Mouse (Mus musculus) layer of hippocampus, adult 2 months (tissue): ENCODE measurements around the gene Ripor2. TPM values are rescaled to one million over a fixed set of nuclear protein-coding genes. Genes with fewer than 3 reads are reported as not detected.

Experiments
- DNase-seq, 2 experiments: peaks; one replicate each; pipeline ENCODE4 v3.0.0; 2022; ENCODE audit warnings: low spot score in 2 of 2
- H3K27ac ChIP-seq: fragments of 200-600 bp; 2 replicates; pipeline ENCODE4 v1.8.1; 2022
- H3K4me3 ChIP-seq: fragments of 200-600 bp; 2 replicates; pipeline ENCODE4 v1.8.1; 2022; ENCODE audit warnings: mild to moderate bottlenecking
- CTCF ChIP-seq: fragments of 200-600 bp; conservative IDR thresholded peaks from 2 replicates; pipeline ENCODE4 v1.8.1; 2022; ENCODE audit warnings: antibody characterized with exemption, mild to moderate bottlenecking, moderate library complexity
- total RNA-seq, 2 experiments: library from RNA; stranded (reverse); gene quantifications; 2 replicates each; pipeline ENCODE4 v1.2.3; 2021

Ripor2 gene
- total RNA-seq, 2 experiments from 2014 or later = 72.0 to 77.6 TPM

DNA sequence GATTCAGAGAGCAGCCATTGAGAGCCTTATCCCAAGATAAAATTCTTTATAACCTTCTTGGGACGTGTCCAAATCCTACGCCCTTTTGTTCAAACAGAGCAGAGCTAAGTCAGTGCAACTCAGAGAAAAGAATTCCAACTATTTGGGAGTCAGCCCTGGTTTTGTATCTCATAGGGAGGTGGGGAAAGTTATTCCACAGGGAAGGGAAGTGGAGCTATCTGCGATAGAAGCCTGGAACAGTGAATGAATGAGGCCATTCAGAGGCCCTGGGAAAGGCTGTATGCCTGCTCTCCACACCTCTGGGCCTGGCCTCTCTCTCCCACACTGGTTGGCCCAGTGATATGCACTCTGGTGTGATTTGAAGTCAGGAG lies 16.1 kb upstream of the Ripor2 start:
- no peak overlapping the region for H3K27ac ChIP-seq

GRCm38 (mm10) chr13:24567176-24567811 lies 14.7 kb upstream of the Ripor2 start:
- no peak for DNase-seq
- no peak overlapping the region for H3K27ac ChIP-seq
- TF ChIP-seq CTCF = no peak

More for the DNA sequence above, 16.1 kb upstream of the Ripor2 start:
- no peak overlapping the region for H3K4me3 ChIP-seq
- no peak for DNase-seq
- TF ChIP-seq CTCF = no peak

DNA sequence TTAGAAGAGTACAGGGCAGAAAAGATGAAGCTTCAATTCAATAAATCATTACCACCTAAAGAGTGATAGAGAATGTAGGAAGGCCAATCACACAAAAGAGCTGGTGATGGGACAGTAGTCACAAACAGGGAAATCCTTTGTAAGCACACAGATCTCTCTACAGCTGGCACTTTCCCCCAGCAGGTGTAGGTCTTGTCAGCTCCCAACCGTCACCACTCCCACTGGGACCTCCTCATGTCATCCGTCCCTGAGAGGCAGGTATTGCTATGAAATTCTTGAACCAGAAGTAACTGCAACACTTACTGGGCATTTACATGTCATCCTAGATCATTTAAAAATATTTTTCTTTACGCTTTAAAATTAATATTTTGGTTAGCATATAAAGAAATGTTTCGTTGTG lies 12.9 kb upstream of the Ripor2 start:
- DNase-seq = no peak
- no peak for TF ChIP-seq CTCF
- no peak overlapping the region for H3K27ac ChIP-seq
- H3K4me3 ChIP-seq = no peak overlapping the region

More at GRCm38 (mm10) chr13:24567176-24567811, 14.7 kb upstream of the Ripor2 start:
- H3K4me3 ChIP-seq = no peak overlapping the region

DNA sequence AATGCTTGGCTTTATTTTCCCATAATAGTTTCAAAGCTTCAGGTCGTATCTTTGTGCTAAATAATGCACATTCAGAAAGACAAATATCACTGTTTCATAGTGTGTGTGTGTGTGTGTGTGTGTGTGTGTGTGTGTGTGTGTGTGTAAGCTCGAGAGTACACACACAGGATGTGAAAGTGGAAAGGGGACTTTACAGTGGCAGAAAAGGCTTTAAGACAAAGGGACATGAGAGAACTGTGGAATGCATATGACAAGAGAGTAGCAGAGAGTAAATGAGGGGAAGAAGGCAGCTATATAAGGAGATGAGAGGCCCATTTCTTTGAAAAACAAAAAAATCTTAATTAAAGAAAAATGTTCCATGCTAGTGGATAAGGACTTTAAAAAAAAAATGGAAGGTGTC lies 11.3 kb upstream of the Ripor2 start:
- no peak for TF ChIP-seq CTCF
- DNase-seq = no peak
- no peak overlapping the region for H3K27ac ChIP-seq
- no peak overlapping the region for H3K4me3 ChIP-seq

GRCm38 (mm10) chr13:24571906-24572305 lies 10.1 kb upstream of the Ripor2 start:
- Histone ChIP-seq H3K27ac (no peak overlapping the region), H3K4me3 (no peak overlapping the region)
- TF ChIP-seq CTCF = no peak
- no peak for DNase-seq

DNA sequence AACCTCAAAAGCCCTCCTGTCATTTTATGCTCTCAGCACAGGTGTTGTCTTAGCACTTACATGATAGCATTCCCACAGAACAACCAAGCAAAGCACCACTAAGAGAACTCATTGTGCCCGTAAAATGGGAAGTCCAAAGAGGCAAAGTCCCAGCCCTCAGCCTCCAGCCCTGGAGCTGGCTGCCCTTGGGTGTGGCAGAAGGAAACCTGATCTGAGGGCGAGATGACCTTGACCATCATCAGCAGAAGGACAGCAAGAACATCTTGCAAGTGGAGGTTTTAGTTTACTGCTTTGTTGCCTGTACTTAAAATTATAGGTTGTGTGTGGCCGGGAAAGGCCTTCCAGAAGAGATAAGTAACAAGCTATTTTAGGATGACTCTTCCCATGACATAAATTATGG lies 6.9 kb upstream of the Ripor2 start:
- no peak overlapping the region for H3K4me3 ChIP-seq

DNA sequence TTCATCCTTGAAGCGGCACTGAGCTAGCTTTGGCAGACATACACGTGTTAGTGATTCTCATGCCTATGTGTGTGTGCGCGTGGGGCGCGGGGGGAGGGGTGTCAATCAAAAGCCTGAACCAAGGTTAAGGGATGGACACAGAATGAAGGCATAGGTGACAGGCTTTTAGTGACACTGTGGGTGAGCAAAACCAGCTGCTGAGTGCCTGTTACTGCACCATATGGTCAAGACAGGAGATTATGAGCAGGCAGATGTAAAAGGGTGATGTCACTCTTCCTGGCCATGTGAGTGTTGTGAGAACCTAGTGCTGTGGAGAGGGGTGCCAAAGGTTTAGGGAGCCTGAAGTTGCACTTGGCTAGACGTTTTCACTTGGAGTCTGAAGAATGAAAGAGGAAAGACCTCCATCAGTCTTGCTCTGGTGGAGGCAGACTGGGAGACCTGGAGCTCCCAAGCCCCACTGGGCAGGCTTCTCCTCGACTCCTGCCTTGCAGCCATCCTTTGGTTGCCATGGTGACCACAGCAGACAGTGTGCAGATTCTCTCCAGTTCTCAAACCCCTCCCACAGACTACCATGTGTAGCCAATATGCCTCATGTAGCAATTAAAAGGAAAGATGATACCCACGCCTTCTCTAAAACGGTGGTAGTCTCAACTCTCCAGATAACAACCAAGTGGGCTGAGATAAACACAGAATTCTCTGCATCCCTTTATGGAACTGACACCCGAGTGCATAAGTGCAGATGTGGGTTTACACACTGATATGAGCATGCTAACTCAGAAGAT lies 5.5 kb upstream of the Ripor2 start:
- H3K27ac ChIP-seq = peak overlapping the region; percentile 91
- H3K4me3 ChIP-seq = no peak overlapping the region
- TF ChIP-seq CTCF = no peak
- DNase-seq = peak; percentile 78 to 89

More for the DNA sequence above, 6.9 kb upstream of the Ripor2 start:
- DNase-seq = no peak
- no peak overlapping the region for H3K27ac ChIP-seq
- no peak for TF ChIP-seq CTCF

GRCm38 (mm10) chr13:24578317-24578716 lies 3.7 kb upstream of the Ripor2 start:
- no peak for DNase-seq
- no peak overlapping the region for H3K4me3 ChIP-seq
- no peak for TF ChIP-seq CTCF

DNA sequence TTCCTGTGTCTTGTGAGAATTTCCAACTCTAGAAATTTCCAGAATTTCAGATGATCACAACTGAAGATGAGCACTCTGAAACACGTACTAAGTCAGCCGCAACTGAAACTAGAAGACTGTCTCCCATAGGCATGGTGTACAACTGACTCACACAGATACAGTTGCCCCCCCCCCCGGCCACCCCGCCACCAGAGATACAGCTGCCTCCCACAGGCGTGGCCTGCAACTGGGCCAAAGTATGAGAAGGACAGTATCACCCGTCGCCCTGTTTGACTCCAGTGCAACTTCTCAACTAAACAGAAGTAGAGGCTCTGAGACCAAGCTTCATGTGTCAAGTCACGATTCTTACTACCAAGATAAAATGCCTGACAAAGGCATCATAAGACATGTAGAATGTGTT lies 1.2 kb upstream of the Ripor2 start:
- Histone ChIP-seq H3K27ac (no peak overlapping the region), H3K4me3 (no peak overlapping the region)
- TF ChIP-seq CTCF = no peak
- DNase-seq = no peak

More at GRCm38 (mm10) chr13:24578317-24578716, 3.7 kb upstream of the Ripor2 start:
- H3K27ac ChIP-seq = no peak overlapping the region

- TF ChIP-seq CTCF = no peak
- no peak overlapping the region for H3K4me3 ChIP-seq
- DNase-seq = no peak
- H3K27ac ChIP-seq = no peak overlapping the region
These were observed 2.4 kb downstream of the Ripor2 start for GRCm38 (mm10) chr13:24584403-24584802.

- TF ChIP-seq CTCF = no peak
- Histone ChIP-seq H3K4me3 (no peak overlapping the region), H3K27ac (no peak overlapping the region)
- DNase-seq = no peak
These were observed 2.9 kb downstream of the Ripor2 start for GRCm38 (mm10) chr13:24584841-24585240.

DNA sequence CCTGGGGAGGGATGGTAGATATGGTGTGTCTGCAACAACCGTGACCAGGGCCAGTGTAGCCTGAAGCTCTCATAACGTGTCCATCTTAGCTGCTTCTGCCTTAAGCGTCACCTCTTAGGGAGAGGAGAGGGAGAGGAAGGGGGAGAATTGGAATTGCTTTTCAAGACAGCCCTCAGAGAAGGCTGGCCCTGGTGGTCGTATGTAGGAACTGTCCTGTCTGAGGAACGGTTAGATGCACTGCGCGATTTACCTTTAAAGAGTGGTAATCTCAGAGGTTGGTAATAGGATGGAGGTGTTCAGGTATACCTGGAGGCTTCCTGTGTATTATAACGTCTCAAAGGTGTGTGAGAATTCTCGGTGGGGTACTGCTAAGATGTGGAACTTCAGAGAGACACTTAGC lies 3.4 kb downstream of the Ripor2 start:
- TF ChIP-seq CTCF = peak; percentile 56
- DNase-seq = no peak
- H3K4me3 ChIP-seq = no peak overlapping the region
- H3K27ac ChIP-seq = no peak overlapping the region

DNA sequence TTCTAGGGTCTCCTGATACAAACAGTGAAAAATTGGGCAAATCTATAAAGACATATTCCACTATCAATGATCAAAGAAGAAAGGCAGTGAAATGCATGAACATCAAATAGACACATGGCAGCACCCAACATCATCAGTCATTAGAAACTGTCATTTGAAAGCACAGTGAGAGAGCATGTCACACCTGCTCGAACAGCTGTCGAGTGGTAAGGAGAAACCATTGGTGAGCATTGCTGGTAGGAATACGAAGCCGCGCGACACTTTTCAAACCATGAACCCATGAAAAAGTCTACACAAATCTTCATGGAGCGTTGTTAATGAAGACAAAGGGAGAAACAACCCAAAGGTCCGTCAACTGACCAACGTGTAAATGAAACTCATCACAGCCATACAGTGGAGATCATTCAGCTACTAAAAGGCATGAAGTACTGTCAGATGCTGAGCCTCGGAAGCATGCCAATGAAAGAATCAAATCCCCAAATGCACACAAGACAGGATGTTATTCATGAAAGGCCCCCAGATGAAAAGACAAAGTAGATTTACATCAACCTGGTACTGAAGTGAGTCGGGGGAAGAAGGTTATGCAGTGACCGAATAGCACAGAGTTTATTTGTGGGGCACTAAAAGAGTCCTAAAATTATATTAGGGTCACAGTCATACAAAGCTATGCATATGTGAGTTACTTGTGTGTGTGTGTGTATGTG lies 5.4 kb downstream of the Ripor2 start:
- no peak for DNase-seq
- TF ChIP-seq CTCF = no peak
- no peak overlapping the region for H3K4me3 ChIP-seq
- no peak overlapping the region for H3K27ac ChIP-seq
